ENCODE assay signal across 9 mouse cellular contexts in the genomic region with DNA sequence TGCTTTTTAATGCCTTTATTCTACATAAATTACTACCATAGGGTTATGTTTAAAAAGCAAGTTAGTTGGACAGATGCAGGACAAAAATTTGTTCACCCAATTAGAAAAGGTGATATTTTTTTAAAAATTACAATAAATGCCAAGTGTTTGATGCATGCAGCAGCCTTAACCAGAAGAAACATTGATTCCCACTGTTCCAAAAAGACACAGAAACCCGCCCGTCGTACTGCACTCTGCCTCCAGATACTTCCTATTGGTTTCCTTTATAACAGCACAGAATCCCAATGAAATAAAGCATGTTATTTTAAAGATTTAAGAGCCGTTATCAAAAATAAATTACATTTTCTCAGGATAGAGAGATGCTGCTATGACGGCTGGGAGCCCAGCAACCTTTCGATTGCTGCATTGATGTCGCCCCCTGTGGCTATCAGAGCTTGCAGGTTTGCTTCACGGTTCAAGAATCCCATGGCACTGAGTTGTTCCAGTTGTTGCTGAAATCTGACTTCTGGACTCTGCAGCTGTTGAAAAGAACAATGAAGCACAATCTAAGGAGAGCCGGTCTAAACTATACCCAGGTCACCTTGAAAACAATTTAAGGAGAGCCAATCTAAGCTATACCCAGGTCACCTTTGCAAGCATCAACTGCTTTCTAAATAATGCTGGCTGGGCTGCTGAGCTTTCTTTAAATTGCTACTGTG. TPM values are rescaled to one million over a fixed set of nuclear protein-coding genes. Genes with fewer than 3 reads are reported as not detected.
A peak's percentile ranks its signal among the peaks of the same experiment; 100 is the strongest.
DNase-seq lines count a peak whose midpoint lies in the region.
"Had no signal": no experiment of that assay in that cellular context is flagged by ENCODE, and none has a peak within 500 bp of the region (broad histone marks: within the 10 kb centered on the region; RNA-seq: fewer than 3 reads in every experiment).

No protein-coding gene starts in this region.

- 89% methylated on average over 9 of the region's 9 CpGs for WGBS in hindbrain, embryonic 10.5 days
- WGBS in forebrain, embryonic 10.5 days = 93% methylated on average over 9 of the region's 9 CpGs

- peaks cover 98% of the 10 kb centered on the region for H3K36me3 ChIP-seq in hindbrain, embryonic 10.5 days
- peaks cover 99% of the 10 kb centered on the region for H3K36me3 ChIP-seq in forebrain, embryonic 10.5 days (replicated peaks)

- DNase-seq in thymus, adult 18-20 months = peak; percentile 98 to 99
- no peak for DNase-seq in thymus, postnatal 0 days (ENCODE audit: low spot score)
- DNase-seq in frontal cortex, postnatal 14 days (ENCODE audit: low spot score in 2 of 2) = peak; percentile 99 to 100
- peak; percentile 96 to 97 for DNase-seq in kidney, postnatal 36 days
- peak; percentile 99 for DNase-seq in lung, postnatal 14 days
- peak; percentile 97 for DNase-seq in thymus, postnatal 14 days
- no peak for DNase-seq in hindbrain, embryonic 10.5 days (ENCODE audit: low spot score)
- no peak for DNase-seq in forebrain, embryonic 10.5 days (ENCODE audit: extremely low spot score, low spot score)

- H3K4me1 ChIP-seq in hindbrain, embryonic 10.5 days (replicated peaks) = no peaks in the 10 kb centered on the region
- H3K4me1 ChIP-seq in forebrain, embryonic 10.5 days = no peaks in the 10 kb centered on the region
- H3K4me1 ChIP-seq: lung, embryonic 15.5 days had no signal

- no peaks in the 10 kb centered on the region for H3K9me3 ChIP-seq in hindbrain, embryonic 10.5 days
- no peaks in the 10 kb centered on the region for H3K9me3 ChIP-seq in forebrain, embryonic 10.5 days
- H3K9me3 ChIP-seq: lung, embryonic 15.5 days had no signal

- H3K27me3 ChIP-seq in hindbrain, embryonic 10.5 days (ENCODE audit: insufficient read depth, poor library complexity, severe bottlenecking) = no peaks in the 10 kb centered on the region
- no peaks in the 10 kb centered on the region for H3K27me3 ChIP-seq in forebrain, embryonic 10.5 days (ENCODE audit: poor library complexity, severe bottlenecking)
- H3K27me3 ChIP-seq: lung, embryonic 15.5 days had no signal

- no peak overlapping the region for H3K4me3 ChIP-seq in hindbrain, embryonic 10.5 days
- H3K4me3 ChIP-seq in forebrain, embryonic 10.5 days = no peak overlapping the region
- H3K4me3 ChIP-seq: lung, embryonic 15.5 days had no signal

- H3K27ac ChIP-seq in hindbrain, embryonic 10.5 days = no peak overlapping the region
- no peak overlapping the region for H3K27ac ChIP-seq in forebrain, embryonic 10.5 days
- H3K27ac ChIP-seq: lung, embryonic 15.5 days had no signal

RNA-seq across cellular contexts. Expression of a gene that starts 20.2 kb away (rescaled TPM):
- 109 and 117 TPM in 2 replicates for polyA plus RNA-seq in thymus, postnatal 0 days (2015; fragmentation: Nextera tagmentation; extraction: Ambion mirVana)
- 57.1 and 66.7 TPM in 2 replicates for polyA plus RNA-seq in hindbrain, embryonic 10.5 days (2016; fragmentation: Nextera tagmentation; extraction: Ambion mirVana)
- polyA plus RNA-seq in forebrain, embryonic 10.5 days (2016; fragmentation: Nextera tagmentation; extraction: Ambion mirVana) = 47.0 and 47.1 TPM in 2 replicates

RNA-seq across cellular contexts. Expression of a gene that starts 37.8 kb away (rescaled TPM):
- polyA plus RNA-seq in thymus, postnatal 0 days (2015; fragmentation: Nextera tagmentation; extraction: Ambion mirVana) = 89.4 and 92.3 TPM in 2 replicates
- 134 and 142 TPM in 2 replicates for polyA plus RNA-seq in hindbrain, embryonic 10.5 days (2016; fragmentation: Nextera tagmentation; extraction: Ambion mirVana)
- polyA plus RNA-seq in forebrain, embryonic 10.5 days (2016; fragmentation: Nextera tagmentation; extraction: Ambion mirVana) = 123 and 133 TPM in 2 replicates

RNA-seq across cellular contexts. Expression of a gene that starts 49.3 kb away (rescaled TPM):
- 41.9 and 52.6 TPM in 2 replicates for polyA plus RNA-seq in thymus, postnatal 0 days (2015; fragmentation: Nextera tagmentation; extraction: Ambion mirVana)
- polyA plus RNA-seq in hindbrain, embryonic 10.5 days (2016; fragmentation: Nextera tagmentation; extraction: Ambion mirVana) = 41.4 and 46.1 TPM in 2 replicates
- 44.5 and 49.3 TPM in 2 replicates for polyA plus RNA-seq in forebrain, embryonic 10.5 days (2016; fragmentation: Nextera tagmentation; extraction: Ambion mirVana)

Comparison
In these comparisons a context has a peak if more than half of its experiments do, and no peak if none do; other contexts are left out.
1. DNase-seq: peak in thymus, adult 18-20 months (2 of 2), frontal cortex, postnatal 14 days (2 of 2), kidney, postnatal 36 days (2 of 2), lung, postnatal 14 days (single experiment) and thymus, postnatal 14 days (single experiment); none in thymus, postnatal 0 days (single experiment), hindbrain, embryonic 10.5 days (single experiment) and forebrain, embryonic 10.5 days (single experiment).